Mouse (Mus musculus) CH12.LX (cell line): ENCODE data around the gene Rnf41. TPM values are rescaled to one million over a fixed set of nuclear protein-coding genes. Genes with fewer than 3 reads are reported as not detected.

Experiments used
- DNase-seq: peaks from one replicate; pipeline ENCODE4 v3.0.0-alpha.2; 2013; ENCODE audit errors: extremely low read depth
- H3K27ac ChIP-seq: 2 replicates; pipeline ENCODE4 v1.5.1; 2012; ENCODE audit warnings: low read depth, mild to moderate bottlenecking, control low read depth, moderate library complexity; ENCODE audit not compliant: insufficient read depth
- H3K27me3 ChIP-seq: replicated peaks from 2 replicates; pipeline ENCODE3; 2012; ENCODE audit warnings: inconsistent platforms
- H3K36me3 ChIP-seq, 2 experiments: replicated peaks in 1 of 2; 2 replicates each; pipeline versions ENCODE3 to v1.6.1; 2012; ENCODE audit warnings: inconsistent platforms in 1 of 2, low read length in 1 of 2, mild to moderate bottlenecking in 1 of 2, mixed read lengths in 1 of 2, moderate library complexity in 1 of 2; ENCODE audit not compliant: control insufficient read depth in 1 of 2, insufficient read depth in 1 of 2
- H3K4me1 ChIP-seq, 2 experiments: 2 replicates each; pipeline ENCODE4 v1.6.1; 2012; ENCODE audit warnings: inconsistent platforms in 1 of 2, moderate library complexity in 1 of 2; ENCODE audit not compliant: insufficient read depth in 2 of 2, control insufficient read depth in 1 of 2
- H3K4me2 ChIP-seq: 2 replicates; pipeline ENCODE4 v1.6.1; 2012; ENCODE audit warnings: low read depth, mild to moderate bottlenecking, control low read depth; ENCODE audit not compliant: poor library complexity, insufficient read depth, severe bottlenecking
- H3K4me3 ChIP-seq, 3 experiments: fragments of 150-350 bp in 1 of 3; sonication (generic) in 1 of 3; replicated peaks in 1 of 3; 2 replicates each; pipeline versions ENCODE3 to v1.5.1; 2011 to 2012; ENCODE audit warnings: low read depth in 2 of 3, low read length in 2 of 3, mild to moderate bottlenecking in 2 of 3, moderate library complexity in 2 of 3, control low read depth in 1 of 3, improper control_type of control experiment in 1 of 3, inconsistent platforms in 1 of 3, mixed read lengths in 1 of 3; ENCODE audit not compliant: poor library complexity in 1 of 3
- H3K79me2 ChIP-seq: replicated peaks from 2 replicates; pipeline ENCODE4 v1.6.1; 2012; ENCODE audit warnings: mild to moderate bottlenecking, moderate library complexity; ENCODE audit not compliant: control insufficient read depth, poor library complexity, insufficient read depth, severe bottlenecking; ENCODE audit errors: extremely low read depth
- H3K9ac ChIP-seq: 2 replicates; pipeline ENCODE4 v1.6.1; 2012; ENCODE audit warnings: low read depth, mild to moderate bottlenecking, control low read depth, moderate library complexity; ENCODE audit not compliant: insufficient read depth
- H3K9me3 ChIP-seq: replicated peaks from 2 replicates; pipeline ENCODE3; 2012; ENCODE audit warnings: low read length, inconsistent platforms, mixed read lengths
- E2F4 ChIP-seq: IDR thresholded peaks from 2 replicates; pipeline ENCODE4 v1.6.1; 2011; ENCODE audit warnings: low read depth, low read length, improper control_type of control experiment; ENCODE audit not compliant: insufficient replicate concordance
- ETS1 ChIP-seq: conservative IDR thresholded peaks from 2 replicates; pipeline ENCODE4 v1.6.1; 2012; ENCODE audit warnings: low read depth, mild to moderate bottlenecking, inconsistent platforms, low read length, improper control_type of control experiment, moderate library complexity
- GABPA ChIP-seq: IDR thresholded peaks from 2 replicates; pipeline ENCODE4 v1.6.1; 2012; ENCODE audit warnings: low read depth, low read length, improper control_type of control experiment, inconsistent platforms; ENCODE audit not compliant: insufficient replicate concordance
- JUN ChIP-seq: IDR thresholded peaks from 2 replicates; pipeline ENCODE4 v1.6.1; 2011; ENCODE audit warnings: low read depth, mild to moderate bottlenecking, low read length, improper control_type of control experiment, moderate library complexity; ENCODE audit not compliant: insufficient read depth
- KAT2A ChIP-seq: IDR thresholded peaks from 2 replicates; pipeline ENCODE4 v1.6.1; 2012; ENCODE audit warnings: low read length, improper control_type of control experiment, inconsistent platforms; ENCODE audit not compliant: insufficient replicate concordance
- MAFK ChIP-seq: IDR thresholded peaks from 2 replicates; pipeline ENCODE4 v1.6.1; 2011; ENCODE audit warnings: low read length, improper control_type of control experiment; ENCODE audit not compliant: insufficient replicate concordance
- MAX ChIP-seq: IDR thresholded peaks from 2 replicates; pipeline ENCODE4 v1.6.1; 2011; ENCODE audit warnings: low read length, improper control_type of control experiment
- MAZ ChIP-seq: IDR thresholded peaks from 2 replicates; pipeline ENCODE4 v1.6.1; 2012; ENCODE audit warnings: low read depth, mild to moderate bottlenecking, inconsistent platforms, low read length, improper control_type of control experiment, moderate library complexity
- MEF2A ChIP-seq: IDR thresholded peaks from 2 replicates; pipeline ENCODE4 v1.6.1; 2014; ENCODE audit warnings: low read depth, mild to moderate bottlenecking, inconsistent platforms, low read length, improper control_type of control experiment, borderline replicate concordance
- MXI1 ChIP-seq: IDR thresholded peaks from 2 replicates; pipeline ENCODE4 v1.6.1; 2011; ENCODE audit warnings: mild to moderate bottlenecking, low read depth, low read length, improper control_type of control experiment
- MYC ChIP-seq: IDR thresholded peaks from 2 replicates; pipeline ENCODE4 v1.6.1; 2011; ENCODE audit warnings: low read depth, mild to moderate bottlenecking, improper control_type of control experiment, low read length
- NELFE ChIP-seq: IDR thresholded peaks from 2 replicates; pipeline ENCODE4 v1.6.1; 2011; ENCODE audit warnings: low read depth, low read length, improper control_type of control experiment
- NRF1 ChIP-seq: IDR thresholded peaks from 2 replicates; pipeline ENCODE4 v1.6.1; 2014; ENCODE audit warnings: low read depth, mild to moderate bottlenecking, inconsistent platforms, low read length, improper control_type of control experiment, moderate library complexity
- POLR2A ChIP-seq: IDR thresholded peaks from 2 replicates; pipeline ENCODE4 v1.6.1; 2011; ENCODE audit warnings: low read depth, mild to moderate bottlenecking, improper control_type of control experiment, low read length
- TBP ChIP-seq: conservative IDR thresholded peaks from 2 replicates; pipeline ENCODE4 v1.6.1; 2011; ENCODE audit warnings: low read depth, low read length, improper control_type of control experiment
- UBTF ChIP-seq: IDR thresholded peaks from 2 replicates; pipeline ENCODE4 v1.6.1; 2012; ENCODE audit warnings: low read depth, mild to moderate bottlenecking, inconsistent platforms, low read length, improper control_type of control experiment, moderate library complexity
- ZNF384 ChIP-seq: IDR thresholded peaks from 2 replicates; pipeline ENCODE4 v1.6.1; 2012; ENCODE audit warnings: low read depth, low read length, improper control_type of control experiment, inconsistent platforms
- dilution Hi-C: fragments of 300-500 bp; cut with MboI; formaldehyde crosslinking; loops from 2 replicates; pipeline ENCODE4 v1.14.3; 2020; ENCODE audit warnings: low sequenced_read_pairs; ENCODE audit not compliant: extremely low pct_unique_long_range_greater_than_20kb, extremely low pct_ligation_motif_present
- in situ Hi-C: fragments of 300-500 bp; cut with MboI; formaldehyde crosslinking; loops from 3 replicates; pipeline ENCODE4 v1.14.3; 2019; ENCODE audit warnings: low sequenced_read_pairs, low pct_ligation_motif_present, low pct_unique_long_range_greater_than_20kb, mixed read lengths
- polyA plus RNA-seq: library from polyadenylated mRNA; unstranded; fragments of >175 nt; gene quantifications from 2 replicates; pipeline ENCODE4 v1.2.1, GENCODE M21; 2012; ENCODE audit warnings: low read depth; ENCODE audit not compliant: insufficient read length
- total RNA-seq, 2 experiments: library from RNA; depleted of rRNA; stranded (reverse); fragments of 300-350 nt in 1 of 2; fragments of >200 nt in 1 of 2; gene quantifications; 2 replicates each; pipeline ENCODE4 v1.2.3; 2012 to 2014

Gene Rnf41
- total and polyA plus RNA-seq, 3 experiments, result 15.3 to 19.9 (median 17.4) TPM

GRCm38 (mm10) chr10:128389570-128389969 is 21.9 kb upstream of the Rnf41 start:
- Histone ChIP-seq H3K36me3 (peaks cover 81 to 98% of the 10 kb centered on the region in 2 experiments), H3K9ac (no peak overlapping the region), H3K4me2 (no peak overlapping the region), H3K4me3 (no peak overlapping the region), H3K9me3 (no peaks in the 10 kb centered on the region), H3K27me3 (no peaks in the 10 kb centered on the region), H3K4me1 (peaks cover 3 to 23% of the 10 kb centered on the region in 2 experiments; a peak in 3 of 4 replicates), H3K27ac (no peak overlapping the region), H3K79me2 (no peaks in the 10 kb centered on the region)
- dilution Hi-C loops, result no loop called here
- no peak for DNase-seq
- in situ Hi-C loops, result no loop called here
- TF ChIP-seq JUN (no peak), TBP (no peak), MYC (no peak), MAX (no peak), NRF1 (no peak), MEF2A (no peak), POLR2A (no peak), MXI1 (no peak)
- TF ChIP-seq, all 38 proteins: peak for 0

- Histone ChIP-seq H3K36me3 (peaks cover 77 to 98% of the 10 kb centered on the region in 2 experiments), H3K9ac (no peak overlapping the region), H3K27me3 (no peaks in the 10 kb centered on the region), H3K4me3 (no peak overlapping the region), H3K4me1 (peaks cover 3 to 23% of the 10 kb centered on the region in 2 experiments; a peak in 3 of 4 replicates), H3K27ac (no peak overlapping the region), H3K79me2 (no peaks in the 10 kb centered on the region), H3K9me3 (no peaks in the 10 kb centered on the region), H3K4me2 (no peak overlapping the region)
- in situ Hi-C loops (no loop called here), dilution Hi-C loops (no loop called here)
- DNase-seq, result no peak
- TF ChIP-seq MAFK (no peak), NELFE (no peak)
These were observed 21.1 kb upstream of the Rnf41 start for GRCm38 (mm10) chr10:128390366-128390765.

- H3K27me3 ChIP-seq, result no peaks in the 10 kb centered on the region
- H3K4me2 ChIP-seq, result no peak overlapping the region
- no peak for DNase-seq
- H3K9me3 ChIP-seq, result no peaks in the 10 kb centered on the region
- in situ Hi-C loops (no loop called here), dilution Hi-C loops (no loop called here)
- no peak overlapping the region for H3K9ac ChIP-seq
- no peak overlapping the region for H3K4me3 ChIP-seq
- TF ChIP-seq E2F4, result no peak
- TF ChIP-seq ETS1, result no peak
- no peak for TF ChIP-seq MAZ
- no peak for TF ChIP-seq NELFE
- no peak for TF ChIP-seq ZNF384
- TF ChIP-seq GABPA, result no peak
- no peak for TF ChIP-seq POLR2A
- TF ChIP-seq KAT2A, result no peak
- no peak for TF ChIP-seq UBTF
- no peak overlapping the region for H3K27ac ChIP-seq
- H3K4me1 ChIP-seq, result peaks cover 3 to 23% of the 10 kb centered on the region in 2 experiments; a peak in 3 of 4 replicates
- H3K79me2 ChIP-seq, result no peaks in the 10 kb centered on the region
- H3K36me3 ChIP-seq, result peaks cover 74 to 98% of the 10 kb centered on the region in 2 experiments
These were observed 19.6 kb upstream of the Rnf41 start for GRCm38 (mm10) chr10:128391850-128392249.
